Mouse (Mus musculus) megakaryocyte, embryonic 14.5 days (primary cell): ENCODE results near the gene Rnf19b.

Experiments
- FLI1 ChIP-seq: IDR thresholded peaks from 2 replicates; pipeline ENCODE4 v1.6.1; 2012; ENCODE audit warnings: low read length, inconsistent platforms, mixed read lengths
- GATA1 ChIP-seq: IDR thresholded peaks from 3 replicates; pipeline ENCODE4 v1.6.1; 2012; ENCODE audit warnings: mixed read lengths, low read length, inconsistent platforms, borderline replicate concordance

DNA sequence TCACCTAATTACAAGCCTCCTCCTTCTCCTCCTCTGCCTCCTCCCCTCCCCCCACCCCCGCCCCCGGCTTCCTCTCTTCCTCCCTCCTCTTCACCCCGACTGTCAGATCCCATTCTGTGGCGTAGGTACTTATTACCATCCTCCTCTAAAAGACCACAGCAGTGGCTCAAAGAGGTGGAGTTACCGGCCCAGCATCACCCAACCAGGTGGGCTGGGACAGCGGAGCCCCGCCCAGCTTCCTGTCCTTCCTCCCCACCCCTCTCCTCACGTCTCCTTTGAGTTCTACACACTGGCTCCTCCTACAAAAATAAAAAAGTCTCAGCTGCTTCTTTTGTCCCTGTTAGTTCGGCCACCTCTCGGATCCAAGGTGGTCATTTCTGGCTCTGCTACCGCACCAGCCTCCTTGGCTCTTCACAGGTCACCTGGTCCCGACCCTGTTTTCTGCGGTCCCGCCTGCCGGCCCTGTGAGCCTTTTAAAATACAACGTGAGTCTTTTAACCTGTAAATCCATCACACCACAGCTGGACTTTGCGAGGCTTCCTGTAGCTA is 72.8 kb downstream of the Rnf19b start:
- TF ChIP-seq FLI1: no peak
- no peak for TF ChIP-seq GATA1
